Mouse (Mus musculus) testis, adult 2 months (tissue): ENCODE results near the gene Zscan2.

Source experiments
- CTCF ChIP-seq: fragments of 200-500 bp; IDR thresholded peaks from 2 replicates; pipeline ENCODE4 v1.5.1; 2012; ENCODE audit warnings: low read depth, mild to moderate bottlenecking, inconsistent platforms, low read length, moderate library complexity; ENCODE audit not compliant: control insufficient read depth, insufficient read depth, insufficient replicate concordance
- POLR2A ChIP-seq: fragments of 200-500 bp; IDR thresholded peaks from 2 replicates; pipeline ENCODE4 v1.6.1; 2012; ENCODE audit warnings: low read depth, mild to moderate bottlenecking, inconsistent platforms, low read length, moderate library complexity; ENCODE audit not compliant: control insufficient read depth

GRCm38 (mm10) chr7:80844691-80845090 is 16.0 kb upstream of the Zscan2 start:
- TF ChIP-seq CTCF (no peak), POLR2A (no peak)
